Mouse (Mus musculus): ENCODE data around the gene Olfr502. TPM values are rescaled to one million over a fixed set of nuclear protein-coding genes. Genes with fewer than 3 reads are reported as not detected.
"Not testable (repeated sequence)": the region's sequence is repeated elsewhere in the genome, so short reads cannot be mapped to it uniquely, and the experiment has no call there.

Gene Olfr502
- total RNA-seq (2021): not detected

- DNase-seq (ENCODE audit: extremely low spot score in 1 of 2, low spot score in 1 of 2): no peak
Observed at GRCm38 (mm10) chr7:108524965-108525364, at the start of gene Olfr502. Olfr502 (minus strand) TSS chr7:108525065.

GRCm38 (mm10) chr7:108565693-108566092 lies 40.8 kb upstream of the Olfr502 start, which contains the start of gene Olfr504:
Olfr504 (minus strand) TSS chr7:108565793.
- no peak for DNase-seq (ENCODE audit: extremely low spot score in 1 of 2, low spot score in 1 of 2)

- DNase-seq (ENCODE audit: extremely low spot score in 1 of 2, low spot score in 1 of 2): not testable (repeated sequence)
Observed at GRCm38 (mm10) chr7:108544227-108544626, 19.4 kb upstream of the Olfr502 start, which contains the start of gene Olfr503. Olfr503 (plus strand) TSS chr7:108544527.

GRCm38 (mm10) chr7:108542416-108542815 lies 17.6 kb upstream of the Olfr502 start:
- DNase-seq (ENCODE audit: extremely low spot score in 1 of 2, low spot score in 1 of 2): no peak

Other genes with a start within 250 kb of the Olfr502 start
- gene Olfr490, start 236.1 kb downstream of the Olfr502 start, total RNA-seq (2021): not detected
- gene Olfr491, start 211.6 kb downstream of the Olfr502 start, total RNA-seq (2021): not detected
- not detected for gene Olfr492, start 201.4 kb downstream of the Olfr502 start, total RNA-seq (2021)
- gene Olfr493, start 178.1 kb downstream of the Olfr502 start, total RNA-seq (2021): not detected
- not detected for gene Olfr494, start 159.7 kb downstream of the Olfr502 start, total RNA-seq (2021)
- not detected for gene Olfr495, start 131.9 kb downstream of the Olfr502 start, total RNA-seq (2021)
- gene Olfr497, start 104.6 kb downstream of the Olfr502 start, total RNA-seq (2021): not detected
- not detected for gene Olfr498, start 59.7 kb downstream of the Olfr502 start, total RNA-seq (2021)
- not detected for gene Olfr503, start 19.5 kb upstream of the Olfr502 start, total RNA-seq (2021)
- not detected for gene Olfr504, start 40.7 kb upstream of the Olfr502 start, total RNA-seq (2021)
- not detected for gene Olfr506, start 85.7 kb upstream of the Olfr502 start, total RNA-seq (2021)
- not detected for gene Olfr507, start 96.7 kb upstream of the Olfr502 start, total RNA-seq (2021)
- gene Olfr508, start 104.9 kb upstream of the Olfr502 start, total RNA-seq (2021): not detected
- not detected for gene Olfr509, start 126.8 kb upstream of the Olfr502 start, total RNA-seq (2021)
- gene Olfr510, start 141.4 kb upstream of the Olfr502 start, total RNA-seq (2021): not detected
- gene Olfr512, start 188.3 kb upstream of the Olfr502 start, total RNA-seq (2021): not detected
- not detected for gene Olfr513, start 225.9 kb upstream of the Olfr502 start, total RNA-seq (2021)

Measured in layer of hippocampus, postnatal 25 days (tissue).